Mouse (Mus musculus): Measurements from ENCODE around the gene Scn11a.

- TF ChIP-seq CTCF (IDR thresholded peaks at IDR 0.05; ENCODE audit: extremely low read depth, insufficient read length, insufficient replicate concordance, low read depth, low read length) (no peak), POLR2A (IDR thresholded peaks at IDR 0.05; ENCODE audit: low read depth, low read length) (no peak)
Measured at GRCm38 (mm10) chr9:119794470-119794869, 30.8 kb downstream of the Scn11a start.
